Mouse (Mus musculus): ENCODE measurements around the gene Abcc9. TPM values are rescaled to one million over a fixed set of nuclear protein-coding genes. Genes with fewer than 3 reads are reported as not detected.

Abcc9 gene
- polyA plus RNA-seq, 1 experiment from 2014 or later = 22.9 TPM

- H3K9ac ChIP-seq (ENCODE audit: low read length) = no peak overlapping the region
- no peak overlapping the region for H3K4me2 ChIP-seq (ENCODE audit: low read length)
- no peak overlapping the region for H3K4me3 ChIP-seq (ENCODE audit: control insufficient read depth in 1 of 2, insufficient read depth in 1 of 2, low read depth in 1 of 2, low read length in 2 of 2)
- 49% methylated on average over 6 of the region's 6 CpGs for WGBS
- H3K27ac ChIP-seq (replicated peaks in 1 of 2; ENCODE audit: control insufficient read depth in 1 of 2, insufficient read depth in 1 of 2, low read depth in 2 of 2, low read length in 2 of 2) = no peak overlapping the region
- H3K27me3 ChIP-seq (ENCODE audit: control insufficient read depth, insufficient read depth, low read length) = no peaks in the 10 kb centered on the region
- no peaks in the 10 kb centered on the region for H3K36me3 ChIP-seq (ENCODE audit: control insufficient read depth, insufficient read depth, low read length)
- peaks cover 3 to 4% of the 10 kb centered on the region in 2 experiments; a peak in 1 of 4 replicates for H3K4me1 ChIP-seq (ENCODE audit: control insufficient read depth in 2 of 2, insufficient read depth in 2 of 2, low read length in 2 of 2)
- ATAC-seq (ENCODE audit: insufficient number of reproducible peaks, insufficient read depth, low FRiP score, low read depth) = no peak
- 0 out of 2 replicates have a peak, but pooled peaks cover 3% of the 10 kb centered on the region for H3K9me3 ChIP-seq (ENCODE audit: control insufficient read depth, low read length)
These were observed 18.5 kb upstream of the Abcc9 start for GRCm38 (mm10) chr6:142720641-142721040.

DNA sequence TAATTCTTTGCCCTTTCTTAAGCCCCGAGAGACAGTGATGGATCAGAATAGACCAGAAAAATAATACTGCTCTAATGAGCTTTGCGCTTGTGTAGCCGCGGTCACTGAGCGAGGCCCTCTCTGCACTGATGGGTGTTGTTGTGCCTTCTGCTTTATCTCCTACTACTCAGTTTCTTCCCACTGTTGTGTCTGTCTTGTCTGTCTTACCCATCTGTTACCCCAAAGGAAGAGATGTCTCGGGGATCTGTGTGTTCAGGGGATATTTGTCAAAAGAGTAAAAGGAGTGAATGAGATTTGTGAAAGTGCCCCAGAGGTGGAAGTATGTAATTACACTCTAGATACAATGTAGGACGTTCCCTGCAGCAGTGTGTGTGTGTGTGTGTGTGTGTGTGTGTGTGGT lies 16.1 kb upstream of the Abcc9 start:
- Histone ChIP-seq H3K27me3 (ENCODE audit: control insufficient read depth, insufficient read depth, low read length) (no peaks in the 10 kb centered on the region), H3K4me2 (ENCODE audit: low read length) (no peak overlapping the region), H3K36me3 (ENCODE audit: control insufficient read depth, insufficient read depth, low read length) (no peaks in the 10 kb centered on the region), H3K9ac (ENCODE audit: low read length) (no peak overlapping the region), H3K4me3 (ENCODE audit: control insufficient read depth in 1 of 2, insufficient read depth in 1 of 2, low read depth in 1 of 2, low read length in 2 of 2) (no peak overlapping the region), H3K27ac (replicated peaks in 1 of 2; ENCODE audit: control insufficient read depth in 1 of 2, insufficient read depth in 1 of 2, low read depth in 2 of 2, low read length in 2 of 2) (no peak overlapping the region), H3K9me3 (ENCODE audit: control insufficient read depth, low read length) (0 out of 2 replicates have a peak, but pooled peaks cover 5% of the 10 kb centered on the region), H3K4me1 (ENCODE audit: control insufficient read depth in 2 of 2, insufficient read depth in 2 of 2, low read length in 2 of 2) (peaks cover 3 to 4% of the 10 kb centered on the region in 2 experiments; a peak in 1 of 4 replicates)
- 80% methylated on average over 7 of the region's 7 CpGs for WGBS
- ATAC-seq (ENCODE audit: insufficient number of reproducible peaks, insufficient read depth, low FRiP score, low read depth) = no peak

DNA sequence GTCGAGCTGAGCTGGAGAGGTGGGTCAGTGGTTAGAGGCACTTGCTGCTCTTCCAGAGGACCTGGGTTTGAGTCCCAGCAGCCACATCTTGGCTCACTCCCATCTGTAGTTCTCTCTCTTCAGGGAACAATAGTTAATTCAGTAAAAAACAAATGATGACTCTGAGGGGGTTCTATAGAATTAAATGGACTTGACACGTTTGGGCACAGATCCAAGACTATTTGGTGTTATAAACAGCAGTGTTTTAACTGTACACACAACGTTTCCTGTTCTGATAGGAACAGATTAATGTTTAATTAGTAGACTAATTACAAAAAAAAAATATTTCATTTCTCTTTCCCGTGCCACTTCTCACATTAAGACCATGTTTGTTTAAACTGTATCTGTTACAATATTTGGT lies 15.1 kb upstream of the Abcc9 start:
- Histone ChIP-seq H3K27me3 (ENCODE audit: control insufficient read depth, insufficient read depth, low read length) (no peaks in the 10 kb centered on the region), H3K27ac (replicated peaks in 1 of 2; ENCODE audit: control insufficient read depth in 1 of 2, insufficient read depth in 1 of 2, low read depth in 2 of 2, low read length in 2 of 2) (no peak overlapping the region), H3K4me1 (ENCODE audit: control insufficient read depth in 2 of 2, insufficient read depth in 2 of 2, low read length in 2 of 2) (peaks cover 3 to 4% of the 10 kb centered on the region in 2 experiments; a peak in 1 of 4 replicates), H3K4me3 (ENCODE audit: control insufficient read depth in 1 of 2, insufficient read depth in 1 of 2, low read depth in 1 of 2, low read length in 2 of 2) (no peak overlapping the region), H3K9me3 (ENCODE audit: control insufficient read depth, low read length) (0 out of 2 replicates have a peak, but pooled peaks cover 3% of the 10 kb centered on the region), H3K36me3 (ENCODE audit: control insufficient read depth, insufficient read depth, low read length) (no peaks in the 10 kb centered on the region), H3K4me2 (ENCODE audit: low read length) (no peak overlapping the region), H3K9ac (ENCODE audit: low read length) (no peak overlapping the region)
- ATAC-seq (ENCODE audit: insufficient number of reproducible peaks, insufficient read depth, low FRiP score, low read depth) = no peak
- WGBS = 77% methylated on average over 4 of the region's 4 CpGs

GRCm38 (mm10) chr6:142715026-142715425 lies 12.9 kb upstream of the Abcc9 start:
- no peak overlapping the region for H3K27ac ChIP-seq (replicated peaks in 1 of 2; ENCODE audit: control insufficient read depth in 1 of 2, insufficient read depth in 1 of 2, low read depth in 2 of 2, low read length in 2 of 2)
- no peak overlapping the region for H3K9ac ChIP-seq (ENCODE audit: low read length)
- H3K4me1 ChIP-seq (ENCODE audit: control insufficient read depth in 2 of 2, insufficient read depth in 2 of 2, low read length in 2 of 2) = peaks cover 0 to 4% of the 10 kb centered on the region in 2 experiments; a peak in 1 of 4 replicates
- 58% methylated on average over 8 of the region's 8 CpGs for WGBS
- no peaks in the 10 kb centered on the region for H3K36me3 ChIP-seq (ENCODE audit: control insufficient read depth, insufficient read depth, low read length)
- H3K4me3 ChIP-seq (ENCODE audit: control insufficient read depth in 1 of 2, insufficient read depth in 1 of 2, low read depth in 1 of 2, low read length in 2 of 2) = no peak overlapping the region
- 0 out of 2 replicates have a peak, but pooled peaks cover 3% of the 10 kb centered on the region for H3K9me3 ChIP-seq (ENCODE audit: control insufficient read depth, low read length)
- ATAC-seq (ENCODE audit: insufficient number of reproducible peaks, insufficient read depth, low FRiP score, low read depth) = no peak
- no peaks in the 10 kb centered on the region for H3K27me3 ChIP-seq (ENCODE audit: control insufficient read depth, insufficient read depth, low read length)
- no peak overlapping the region for H3K4me2 ChIP-seq (ENCODE audit: low read length)

GRCm38 (mm10) chr6:142711106-142711505 lies 9.0 kb upstream of the Abcc9 start:
- ATAC-seq (ENCODE audit: insufficient number of reproducible peaks, insufficient read depth, low FRiP score, low read depth) = no peak
- H3K4me1 ChIP-seq (ENCODE audit: control insufficient read depth in 2 of 2, insufficient read depth in 2 of 2, low read length in 2 of 2) = peaks cover 0 to 7% of the 10 kb centered on the region in 2 experiments; a peak in 2 of 4 replicates
- no peaks in the 10 kb centered on the region for H3K27me3 ChIP-seq (ENCODE audit: control insufficient read depth, insufficient read depth, low read length)
- H3K36me3 ChIP-seq (ENCODE audit: control insufficient read depth, insufficient read depth, low read length) = no peaks in the 10 kb centered on the region
- H3K4me3 ChIP-seq (ENCODE audit: control insufficient read depth in 1 of 2, insufficient read depth in 1 of 2, low read depth in 1 of 2, low read length in 2 of 2) = no peak overlapping the region
- no peak overlapping the region; the same call in 1 of the 2 replicates for H3K4me2 ChIP-seq (ENCODE audit: low read length)
- H3K9me3 ChIP-seq (ENCODE audit: control insufficient read depth, low read length) = peaks cover 6% of the 10 kb centered on the region; the same call in 1 of the 2 replicates
- no peak overlapping the region for H3K9ac ChIP-seq (ENCODE audit: low read length)
- 54% methylated on average over 4 of the region's 4 CpGs for WGBS
- H3K27ac ChIP-seq (replicated peaks in 1 of 2; ENCODE audit: control insufficient read depth in 1 of 2, insufficient read depth in 1 of 2, low read depth in 2 of 2, low read length in 2 of 2) = peak overlapping the region in 1 of 2 experiments; percentile 53; a peak in 2 of 4 replicates

DNA sequence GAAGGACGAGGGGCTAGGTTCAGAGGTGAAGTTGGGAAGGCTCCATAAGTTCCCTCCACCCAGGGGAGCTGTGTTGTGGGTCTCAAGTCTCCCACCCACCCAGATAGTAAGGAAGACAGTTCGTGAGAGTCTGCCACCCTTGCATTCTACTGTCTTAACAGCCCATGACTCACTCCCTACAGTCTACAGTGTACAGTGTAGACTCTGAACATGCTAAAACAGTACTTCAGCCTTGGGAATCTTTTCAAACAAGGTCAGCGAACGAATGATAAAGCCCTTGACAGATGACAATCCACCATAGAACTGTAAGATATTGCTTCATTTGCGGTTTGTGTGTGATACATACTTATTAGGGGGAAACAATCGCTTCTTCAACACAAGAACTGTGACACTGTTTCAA lies 8.6 kb upstream of the Abcc9 start:
- no peaks in the 10 kb centered on the region for H3K36me3 ChIP-seq (ENCODE audit: control insufficient read depth, insufficient read depth, low read length)
- H3K9me3 ChIP-seq (ENCODE audit: control insufficient read depth, low read length) = peaks cover 6% of the 10 kb centered on the region; the same call in 1 of the 2 replicates
- no peaks in the 10 kb centered on the region for H3K27me3 ChIP-seq (ENCODE audit: control insufficient read depth, insufficient read depth, low read length)
- WGBS = 63% methylated on average over 6 of the region's 6 CpGs
- no peak overlapping the region for H3K4me2 ChIP-seq (ENCODE audit: low read length)
- no peak overlapping the region for H3K4me3 ChIP-seq (ENCODE audit: control insufficient read depth in 1 of 2, insufficient read depth in 1 of 2, low read depth in 1 of 2, low read length in 2 of 2)
- ATAC-seq (ENCODE audit: insufficient number of reproducible peaks, insufficient read depth, low FRiP score, low read depth) = no peak
- H3K27ac ChIP-seq (replicated peaks in 1 of 2; ENCODE audit: control insufficient read depth in 1 of 2, insufficient read depth in 1 of 2, low read depth in 2 of 2, low read length in 2 of 2) = 0 out of 4 replicates have a peak overlapping the region, but pooled peaks of 1 of the 2 experiments have one; percentile 33
- H3K4me1 ChIP-seq (ENCODE audit: control insufficient read depth in 2 of 2, insufficient read depth in 2 of 2, low read length in 2 of 2) = peaks cover 0 to 7% of the 10 kb centered on the region in 2 experiments; a peak in 2 of 4 replicates
- no peak overlapping the region for H3K9ac ChIP-seq (ENCODE audit: low read length)

DNA sequence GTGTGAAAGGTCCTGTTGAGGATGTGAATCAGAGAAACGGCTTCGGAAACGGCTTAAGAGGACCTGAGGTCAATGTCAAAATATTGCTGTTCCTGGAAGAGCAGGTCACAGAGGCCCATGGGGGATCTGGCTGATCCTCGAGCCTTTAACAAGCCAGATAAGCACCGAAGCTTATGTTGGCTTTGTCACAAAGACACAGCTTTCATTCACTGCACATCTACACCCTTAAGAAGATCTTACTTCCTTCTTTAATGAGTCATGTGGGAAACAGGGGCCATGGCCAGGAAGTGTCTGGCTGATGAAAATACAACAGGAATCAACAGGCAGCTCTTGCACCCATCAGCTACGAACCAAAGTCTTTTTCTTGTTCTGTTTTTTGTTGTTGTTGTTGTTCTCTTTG lies 6.3 kb upstream of the Abcc9 start:
- H3K36me3 ChIP-seq (ENCODE audit: control insufficient read depth, insufficient read depth, low read length) = no peaks in the 10 kb centered on the region
- no peaks in the 10 kb centered on the region for H3K27me3 ChIP-seq (ENCODE audit: control insufficient read depth, insufficient read depth, low read length)
- H3K27ac ChIP-seq (replicated peaks in 1 of 2; ENCODE audit: control insufficient read depth in 1 of 2, insufficient read depth in 1 of 2, low read depth in 2 of 2, low read length in 2 of 2) = peak overlapping the region in 1 of 2 experiments; percentile 41; a peak in 1 of 4 replicates
- H3K4me3 ChIP-seq (ENCODE audit: control insufficient read depth in 1 of 2, insufficient read depth in 1 of 2, low read depth in 1 of 2, low read length in 2 of 2) = no peak overlapping the region
- H3K4me1 ChIP-seq (ENCODE audit: control insufficient read depth in 2 of 2, insufficient read depth in 2 of 2, low read length in 2 of 2) = peaks cover 7 to 10% of the 10 kb centered on the region in 2 experiments
- no peak overlapping the region for H3K4me2 ChIP-seq (ENCODE audit: low read length)
- H3K9ac ChIP-seq (ENCODE audit: low read length) = no peak overlapping the region
- no peak for ATAC-seq (ENCODE audit: insufficient number of reproducible peaks, insufficient read depth, low FRiP score, low read depth)
- peaks cover 4% of the 10 kb centered on the region; the same call in 1 of the 2 replicates for H3K9me3 ChIP-seq (ENCODE audit: control insufficient read depth, low read length)
- WGBS = 60% methylated on average over 6 of the region's 6 CpGs

GRCm38 (mm10) chr6:142706688-142707087 lies 4.6 kb upstream of the Abcc9 start:
- ATAC-seq (ENCODE audit: insufficient number of reproducible peaks, insufficient read depth, low FRiP score, low read depth) = no peak
- WGBS = 87% methylated on average over 3 of the region's 3 CpGs
- Histone ChIP-seq H3K4me2 (ENCODE audit: low read length) (no peak overlapping the region), H3K9ac (ENCODE audit: low read length) (no peak overlapping the region), H3K36me3 (ENCODE audit: control insufficient read depth, insufficient read depth, low read length) (no peaks in the 10 kb centered on the region), H3K27me3 (ENCODE audit: control insufficient read depth, insufficient read depth, low read length) (no peaks in the 10 kb centered on the region), H3K27ac (replicated peaks in 1 of 2; ENCODE audit: control insufficient read depth in 1 of 2, insufficient read depth in 1 of 2, low read depth in 2 of 2, low read length in 2 of 2) (no peak overlapping the region), H3K9me3 (ENCODE audit: control insufficient read depth, low read length) (peaks cover 4% of the 10 kb centered on the region; the same call in 1 of the 2 replicates), H3K4me1 (ENCODE audit: control insufficient read depth in 2 of 2, insufficient read depth in 2 of 2, low read length in 2 of 2) (peaks cover 9 to 14% of the 10 kb centered on the region in 2 experiments), H3K4me3 (ENCODE audit: control insufficient read depth in 1 of 2, insufficient read depth in 1 of 2, low read depth in 1 of 2, low read length in 2 of 2) (no peak overlapping the region)
